ENCODE assay signal across 8 mouse cellular contexts in the genomic region with DNA sequence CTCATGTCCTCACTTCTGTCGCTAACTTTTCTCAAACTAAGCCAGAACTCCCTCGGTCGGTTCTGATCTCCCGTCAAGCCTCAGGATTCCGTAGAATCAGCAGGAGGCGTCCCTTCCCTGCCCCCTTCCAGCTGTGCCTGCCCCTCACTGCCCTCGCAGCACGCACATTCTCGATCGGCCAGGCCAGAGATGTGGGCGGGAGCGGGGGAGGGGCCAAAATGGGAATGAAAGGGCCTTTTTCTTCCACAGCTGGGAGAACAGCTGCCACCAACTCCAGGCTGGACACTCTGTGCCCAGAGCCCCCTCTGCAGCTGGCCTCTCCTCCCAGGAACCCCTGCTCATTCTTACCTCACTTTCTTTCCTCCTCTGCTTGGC. TPM values are rescaled to one million over a fixed set of nuclear protein-coding genes. Genes with fewer than 3 reads are reported as not detected.
A peak's percentile ranks its signal among the peaks of the same experiment; 100 is the strongest.
DNase-seq lines count a peak whose midpoint lies in the region; ATAC-seq and TF ChIP-seq lines count a peak whose summit lies in the region.

No protein-coding gene starts in this region.

- intact Hi-C loops in heart, postnatal 14 days (cut with DNase I), result loop anchor here (2.0 kb wide), 1 partner anchor 19 kb away; the partner anchor contains the start of genes 1700003E16Rik and Wdr54

- H3K9ac ChIP-seq in forebrain, embryonic 16.5 days (replicated peaks; ENCODE audit: low read depth, low read length), result peak overlapping the region; percentile 62
- H3K9ac ChIP-seq in liver, postnatal 0 days (replicated peaks), result peak overlapping the region; percentile 75
- peak overlapping the region; percentile 58 for H3K9ac ChIP-seq in neural tube, embryonic 14.5 days (replicated peaks; ENCODE audit: low read depth, low read length)

- TF ChIP-seq EP300 in liver, postnatal 0 days (IDR thresholded peaks at IDR 0.05; ENCODE audit: low read depth), result no peak

- peaks cover 47% of the 10 kb centered on the region for H3K4me1 ChIP-seq in E14TG2a.4 (replicated peaks; ENCODE audit: low read depth, low read length)
- peaks cover 29% of the 10 kb centered on the region for H3K4me1 ChIP-seq in forebrain, embryonic 16.5 days (replicated peaks; ENCODE audit: control insufficient read depth, insufficient read depth, low read length)
- peaks cover 43% of the 10 kb centered on the region for H3K4me1 ChIP-seq in liver, postnatal 0 days (ENCODE audit: insufficient read depth)
- H3K4me1 ChIP-seq in neural tube, embryonic 14.5 days (ENCODE audit: control insufficient read depth, insufficient read depth, low read length), result peaks cover 14% of the 10 kb centered on the region

- H3K36me3 ChIP-seq in E14TG2a.4 (ENCODE audit: insufficient read depth, low read length), result no peaks in the 10 kb centered on the region
- no peaks in the 10 kb centered on the region for H3K36me3 ChIP-seq in forebrain, embryonic 16.5 days (ENCODE audit: control insufficient read depth, insufficient read depth)
- H3K36me3 ChIP-seq in liver, postnatal 0 days (replicated peaks; ENCODE audit: insufficient read depth, low read length), result no peaks in the 10 kb centered on the region
- no peaks in the 10 kb centered on the region for H3K36me3 ChIP-seq in neural tube, embryonic 14.5 days (ENCODE audit: control insufficient read depth, insufficient read depth, low read length)

- peak; percentile 96 for DNase-seq in adrenal gland, postnatal 14 days
- peak; percentile 89 to 92 for DNase-seq in heart, postnatal 14 days
- peak; percentile 97 for DNase-seq in kidney, postnatal 4 days
- DNase-seq in liver, postnatal 0 days, result peak; percentile 83
- no peak for DNase-seq in B cell, adult 2 months

- peaks cover 82% of the 10 kb centered on the region for H3K27me3 ChIP-seq in E14TG2a.4 (ENCODE audit: insufficient read depth, low read length)
- peaks cover 16% of the 10 kb centered on the region for H3K27me3 ChIP-seq in forebrain, embryonic 16.5 days (replicated peaks; ENCODE audit: control insufficient read depth, insufficient read depth, low read length)
- H3K27me3 ChIP-seq in liver, postnatal 0 days (ENCODE audit: insufficient read depth, low read length), result 0 out of 2 replicates have a peak, but pooled peaks cover 5% of the 10 kb centered on the region
- no peaks in the 10 kb centered on the region for H3K27me3 ChIP-seq in neural tube, embryonic 14.5 days (ENCODE audit: control insufficient read depth, insufficient read depth, low read length)

- peaks cover 5% of the 10 kb centered on the region; the same call in 1 of the 2 replicates for H3K9me3 ChIP-seq in E14TG2a.4 (ENCODE audit: low read length)
- no peaks in the 10 kb centered on the region for H3K9me3 ChIP-seq in forebrain, embryonic 16.5 days (ENCODE audit: control insufficient read depth, low read length)
- no peaks in the 10 kb centered on the region for H3K9me3 ChIP-seq in liver, postnatal 0 days (ENCODE audit: low read length)
- no peaks in the 10 kb centered on the region for H3K9me3 ChIP-seq in neural tube, embryonic 14.5 days (ENCODE audit: control insufficient read depth, low read length)

- peak overlapping the region; percentile 55 for H3K4me2 ChIP-seq in forebrain, embryonic 16.5 days (ENCODE audit: low read length)
- peak overlapping the region; percentile 87 for H3K4me2 ChIP-seq in liver, postnatal 0 days (ENCODE audit: low read depth, low read length)
- H3K4me2 ChIP-seq in neural tube, embryonic 14.5 days (ENCODE audit: low read depth, low read length), result peak overlapping the region; percentile 50

- TF ChIP-seq CTCF in E14TG2a.4 (conservative IDR thresholded peaks at IDR 0.05; ENCODE audit: low read length), result no peak
- TF ChIP-seq CTCF in liver, postnatal 0 days (IDR thresholded peaks at IDR 0.05; ENCODE audit: low read depth), result no peak

- WGBS in forebrain, embryonic 16.5 days, result 0% methylated on average over 12 of the region's 12 CpGs
- WGBS in liver, postnatal 0 days (ENCODE audit: insufficient replicate concordance), result under 1% methylated on average over 12 of the region's 12 CpGs
- WGBS in neural tube, embryonic 14.5 days, result 4% methylated on average over 12 of the region's 12 CpGs

- H3K27ac ChIP-seq in forebrain, embryonic 16.5 days (ENCODE audit: low read length), result peak overlapping the region; percentile 76
- H3K27ac ChIP-seq in liver, postnatal 0 days (ENCODE audit: low read depth), result peak overlapping the region; percentile 86
- H3K27ac ChIP-seq in neural tube, embryonic 14.5 days (ENCODE audit: low read depth, low read length), result peak overlapping the region; percentile 85

- peak overlapping the region; percentile 69 for H3K4me3 ChIP-seq in E14TG2a.4 (replicated peaks; ENCODE audit: low read length)
- H3K4me3 ChIP-seq in forebrain, embryonic 16.5 days (replicated peaks; ENCODE audit: low read length), result peak overlapping the region; percentile 39
- H3K4me3 ChIP-seq in liver, postnatal 0 days (ENCODE audit: low read depth, low read length), result peak overlapping the region; percentile 56
- H3K4me3 ChIP-seq in neural tube, embryonic 14.5 days (ENCODE audit: low read depth, low read length), result peak overlapping the region; percentile 29

- ATAC-seq in forebrain, embryonic 16.5 days, result peak; percentile 43
- peak; percentile 75 for ATAC-seq in liver, postnatal 0 days
- peak; percentile 54 for ATAC-seq in neural tube, embryonic 14.5 days (ENCODE audit: low read depth)

RNA-seq across cellular contexts. Expression of gene Rtkn, which starts 2.3 kb away (rescaled TPM):
- 9.1 and 13.6 TPM in 2 replicates for total RNA-seq in adrenal gland, postnatal 14 days (2021)
- 6.9 and 7.4 TPM in 2 replicates for polyA plus RNA-seq in forebrain, embryonic 16.5 days (2015; fragmentation: Nextera tagmentation; extraction: Ambion mirVana)
- total RNA-seq in heart, postnatal 14 days (2021), result 1 to 10 TPM; 6.9 to 8.0 TPM
- polyA plus RNA-seq in liver, postnatal 0 days (2015; fragmentation: Nextera tagmentation; extraction: Ambion mirVana), result 7.0 and 7.1 TPM in 2 replicates
- polyA plus RNA-seq in neural tube, embryonic 14.5 days (2014; fragmentation: Nextera tagmentation; extraction: Ambion mirVana), result 6.3 and 8.8 TPM in 2 replicates

RNA-seq across cellular contexts. Expression of gene Ino80b, which starts 12.3 kb away (rescaled TPM):
- 19.3 and 22.5 TPM in 2 replicates for total RNA-seq in adrenal gland, postnatal 14 days (2021)
- polyA plus RNA-seq in forebrain, embryonic 16.5 days (2015; fragmentation: Nextera tagmentation; extraction: Ambion mirVana), result 11.4 and 14.4 TPM in 2 replicates
- 10 to 100 TPM; 14.2 to 15.3 TPM for total RNA-seq in heart, postnatal 14 days (2021)
- polyA plus RNA-seq in liver, postnatal 0 days (2015; fragmentation: Nextera tagmentation; extraction: Ambion mirVana), result 5.1 and 5.7 TPM in 2 replicates
- 13.5 and 14.3 TPM in 2 replicates for polyA plus RNA-seq in neural tube, embryonic 14.5 days (2014; fragmentation: Nextera tagmentation; extraction: Ambion mirVana)

RNA-seq across cellular contexts. Expression of gene Wbp1, which starts 16.2 kb away (rescaled TPM):
- total RNA-seq in adrenal gland, postnatal 14 days (2021), result 64.5 and 69.3 TPM in 2 replicates
- polyA plus RNA-seq in forebrain, embryonic 16.5 days (2015; fragmentation: Nextera tagmentation; extraction: Ambion mirVana), result 209 and 228 TPM in 2 replicates
- total RNA-seq in heart, postnatal 14 days (2021), result 10 to 100 TPM; 72.4 to 80.1 TPM
- 21.0 and 22.0 TPM in 2 replicates for polyA plus RNA-seq in liver, postnatal 0 days (2015; fragmentation: Nextera tagmentation; extraction: Ambion mirVana)
- polyA plus RNA-seq in neural tube, embryonic 14.5 days (2014; fragmentation: Nextera tagmentation; extraction: Ambion mirVana), result 129 and 146 TPM in 2 replicates

RNA-seq across cellular contexts. Expression of gene Wdr54, which starts 18.6 kb away (rescaled TPM):
- total RNA-seq in adrenal gland, postnatal 14 days (2021), result 1.5 and 2.9 TPM in 2 replicates
- 18.2 and 21.7 TPM in 2 replicates for polyA plus RNA-seq in forebrain, embryonic 16.5 days (2015; fragmentation: Nextera tagmentation; extraction: Ambion mirVana)
- 1 to 10 TPM; 1.1 to 1.3 TPM for total RNA-seq in heart, postnatal 14 days (2021)
- polyA plus RNA-seq in liver, postnatal 0 days (2015; fragmentation: Nextera tagmentation; extraction: Ambion mirVana), result 0.17 and 0.20 TPM in 2 replicates
- 18.2 and 25.7 TPM in 2 replicates for polyA plus RNA-seq in neural tube, embryonic 14.5 days (2014; fragmentation: Nextera tagmentation; extraction: Ambion mirVana)

RNA-seq across cellular contexts. Expression of gene 1700003E16Rik, which starts 18.6 kb away (rescaled TPM):
- 0.33 and 0.34 TPM in 2 replicates for total RNA-seq in adrenal gland, postnatal 14 days (2021)
- polyA plus RNA-seq in forebrain, embryonic 16.5 days (2015; fragmentation: Nextera tagmentation; extraction: Ambion mirVana), result 7.8 and 9.4 TPM in 2 replicates
- total RNA-seq in heart, postnatal 14 days (2021), result under 1 TPM in 1 of 2 experiments, not detected in 1; 0.26 TPM
- polyA plus RNA-seq in liver, postnatal 0 days (2015; fragmentation: Nextera tagmentation; extraction: Ambion mirVana), result 0.25 and 0.27 TPM in 2 replicates
- 4.2 and 7.8 TPM in 2 replicates for polyA plus RNA-seq in neural tube, embryonic 14.5 days (2014; fragmentation: Nextera tagmentation; extraction: Ambion mirVana)

Comparison
In these comparisons a context has a peak if more than half of its experiments do, and no peak if none do; other contexts are left out.
1. DNase-seq: peak in adrenal gland, postnatal 14 days (single experiment), heart, postnatal 14 days (2 of 2), kidney, postnatal 4 days (2 of 2) and liver, postnatal 0 days (single experiment); none in B cell, adult 2 months (0 of 2).
2. Peak in every context shown above with its lines, with median percentiles within 50 percentile points of each other: H3K4me3 ChIP-seq, ATAC-seq, H3K27ac ChIP-seq, H3K4me2 ChIP-seq and H3K9ac ChIP-seq.